In the genomic region with DNA sequence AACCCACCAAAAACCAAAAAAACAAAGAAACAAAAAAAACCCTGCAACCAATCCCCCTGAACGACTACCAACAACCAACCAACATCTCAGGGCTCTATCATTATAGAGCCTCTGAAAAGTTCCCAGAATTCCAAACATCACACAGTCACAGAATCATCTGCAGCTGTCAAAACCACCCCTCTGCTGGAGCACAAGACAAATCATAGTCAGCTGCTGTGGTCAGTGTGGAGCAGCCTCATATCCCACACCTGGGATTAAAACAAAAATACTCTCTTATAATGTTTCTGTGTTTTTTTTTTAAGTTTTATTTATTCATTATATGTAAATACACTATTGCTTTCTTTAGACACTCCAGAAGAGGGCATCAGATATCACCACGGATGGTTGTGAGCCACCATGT, we compare ENCODE assay signal across 31 mouse cellular contexts.
"Had no signal": no experiment of that assay in that cellular context is flagged by ENCODE, and none has a peak within 500 bp of the region (broad histone marks: within the 10 kb centered on the region; RNA-seq: fewer than 3 reads in every experiment).

No protein-coding gene starts in this region.

- H3K36me3 ChIP-seq: limb, embryonic 10.5 days had no signal

- ATAC-seq: liver, embryonic 12.5 days; liver, postnatal 0 days; lung, postnatal 0 days; midbrain, embryonic 13.5 days; midbrain, embryonic 15.5 days; midbrain, embryonic 16.5 days had no signal

- H3K27me3 ChIP-seq: limb, embryonic 12.5 days; limb, embryonic 13.5 days; limb, embryonic 15.5 days; liver, embryonic 12.5 days; liver, embryonic 13.5 days; liver, embryonic 15.5 days; lung, embryonic 15.5 days; megakaryocyte, embryonic 14.5 days; midbrain, embryonic 12.5 days; midbrain, embryonic 13.5 days; midbrain, embryonic 15.5 days had no signal

- H3K9ac ChIP-seq: limb, embryonic 12.5 days; limb, embryonic 13.5 days; limb, embryonic 15.5 days; liver, embryonic 12.5 days; liver, embryonic 13.5 days; liver, embryonic 14.5 days; liver, embryonic 15.5 days; liver, postnatal 0 days; lung, embryonic 14.5 days; lung, embryonic 15.5 days; midbrain, embryonic 13.5 days; midbrain, embryonic 15.5 days had no signal

- DNase-seq: left cerebral cortex, postnatal 4 days; liver; liver, embryonic 13.5 days; liver, postnatal 0 days; lung, adult 18-20 months; lung, adult 2 months; lung, embryonic 14.5 days; lung, postnatal 10 days; lung, postnatal 14 days; lung, postnatal 36 days; lung, postnatal 4 days; midbrain, embryonic 14.5 days had no signal

- H3K4me1 ChIP-seq: liver, embryonic 15.5 days had no signal

- H3K27ac ChIP-seq: left cerebral cortex, adult 2 months; limb, embryonic 10.5 days; limb, embryonic 15.5 days; liver, embryonic 12.5 days; liver, embryonic 13.5 days; liver, embryonic 14.5 days; liver, embryonic 15.5 days; lung, embryonic 15.5 days; macrophage; midbrain, embryonic 10.5 days had no signal

- H3K9me3 ChIP-seq: limb, embryonic 10.5 days; limb, embryonic 15.5 days; liver, embryonic 12.5 days; liver, embryonic 13.5 days; liver, embryonic 15.5 days; lung, embryonic 15.5 days; midbrain, embryonic 10.5 days; midbrain, embryonic 12.5 days; midbrain, embryonic 15.5 days had no signal

- H3K4me2 ChIP-seq: limb, embryonic 12.5 days; limb, embryonic 13.5 days; limb, embryonic 15.5 days; liver, embryonic 11.5 days; liver, embryonic 12.5 days; liver, embryonic 13.5 days; liver, embryonic 15.5 days; lung, embryonic 14.5 days; lung, embryonic 15.5 days; midbrain, embryonic 11.5 days; midbrain, embryonic 12.5 days; midbrain, embryonic 13.5 days; midbrain, embryonic 15.5 days had no signal

- H3K4me3 ChIP-seq: left cerebral cortex, adult 2 months; limb, embryonic 10.5 days; limb, embryonic 12.5 days; limb, embryonic 13.5 days; limb, embryonic 15.5 days; liver, embryonic 12.5 days; liver, embryonic 13.5 days; liver, embryonic 15.5 days; lung, embryonic 15.5 days; megakaryocyte, embryonic 14.5 days; midbrain, embryonic 10.5 days; midbrain, embryonic 12.5 days; midbrain, embryonic 13.5 days; midbrain, embryonic 15.5 days had no signal
